Mouse (Mus musculus): ENCODE measurements around the gene Hfe2. TPM values are rescaled to one million over a fixed set of nuclear protein-coding genes. Genes with fewer than 3 reads are reported as not detected.

Gene Hfe2
- 0.34 TPM for polyA plus RNA-seq (2014; fragmentation: Illumina TruSeq; extraction: RNeasy Lipid Tissue Mini Kit (QIAGEN cat#74804); ENCODE audit: low read depth, low replicate concordance)

GRCm38 (mm10) chr3:96524914-96525313 is at the start of gene Hfe2:
Gene Hfe2, plus strand, starts transcription at chr3:96525172.

GRCm38 (mm10) chr3:96557694-96558093 is 32.7 kb downstream of the Hfe2 start, which contains the start of gene Txnip:
Gene Txnip, plus strand, starts transcription at chr3:96557957.

GRCm38 (mm10) chr3:96576690-96577541 is 51.9 kb downstream of the Hfe2 start, which contains the start of gene Gm16253:
Gene Gm16253, plus strand, starts transcription at chr3:96576984.

Other genes with a start within 250 kb of the Hfe2 start
- 3.9 TPM for gene Fcgr1, start 231.2 kb upstream of the Hfe2 start, polyA plus RNA-seq (2014; fragmentation: Illumina TruSeq; extraction: RNeasy Lipid Tissue Mini Kit (QIAGEN cat#74804); ENCODE audit: low read depth, low replicate concordance)
- gene BC107364, start 72.9 kb upstream of the Hfe2 start, polyA plus RNA-seq (2014; fragmentation: Illumina TruSeq; extraction: RNeasy Lipid Tissue Mini Kit (QIAGEN cat#74804); ENCODE audit: low read depth, low replicate concordance): not detected
- gene Txnip, start 32.8 kb downstream of the Hfe2 start, polyA plus RNA-seq (2014; fragmentation: Illumina TruSeq; extraction: RNeasy Lipid Tissue Mini Kit (QIAGEN cat#74804); ENCODE audit: low read depth, low replicate concordance): 761 TPM
- gene Gm16253, start 51.8 kb downstream of the Hfe2 start, polyA plus RNA-seq (2014; fragmentation: Illumina TruSeq; extraction: RNeasy Lipid Tissue Mini Kit (QIAGEN cat#74804); ENCODE audit: low read depth, low replicate concordance): not detected
- 45.4 TPM for gene Polr3gl, start 69.0 kb downstream of the Hfe2 start, polyA plus RNA-seq (2014; fragmentation: Illumina TruSeq; extraction: RNeasy Lipid Tissue Mini Kit (QIAGEN cat#74804); ENCODE audit: low read depth, low replicate concordance)
- gene Ankrd34a, start 71.5 kb downstream of the Hfe2 start, polyA plus RNA-seq (2014; fragmentation: Illumina TruSeq; extraction: RNeasy Lipid Tissue Mini Kit (QIAGEN cat#74804); ENCODE audit: low read depth, low replicate concordance): 0.15 TPM
- gene Lix1l, start 76.0 kb downstream of the Hfe2 start, polyA plus RNA-seq (2014; fragmentation: Illumina TruSeq; extraction: RNeasy Lipid Tissue Mini Kit (QIAGEN cat#74804); ENCODE audit: low read depth, low replicate concordance): 28.1 TPM
- gene Rbm8a, start 104.8 kb downstream of the Hfe2 start, polyA plus RNA-seq (2014; fragmentation: Illumina TruSeq; extraction: RNeasy Lipid Tissue Mini Kit (QIAGEN cat#74804); ENCODE audit: low read depth, low replicate concordance): 40.8 TPM
- 38.6 TPM for gene Pex11b, start 110.2 kb downstream of the Hfe2 start, polyA plus RNA-seq (2014; fragmentation: Illumina TruSeq; extraction: RNeasy Lipid Tissue Mini Kit (QIAGEN cat#74804); ENCODE audit: low read depth, low replicate concordance)
- not detected for gene Gm42957, start 110.3 kb downstream of the Hfe2 start, polyA plus RNA-seq (2014; fragmentation: Illumina TruSeq; extraction: RNeasy Lipid Tissue Mini Kit (QIAGEN cat#74804); ENCODE audit: low read depth, low replicate concordance)
- gene Itga10, start 120.4 kb downstream of the Hfe2 start, polyA plus RNA-seq (2014; fragmentation: Illumina TruSeq; extraction: RNeasy Lipid Tissue Mini Kit (QIAGEN cat#74804); ENCODE audit: low read depth, low replicate concordance): 2.1 TPM
- 1.5 TPM for gene Ankrd35, start 145.0 kb downstream of the Hfe2 start, polyA plus RNA-seq (2014; fragmentation: Illumina TruSeq; extraction: RNeasy Lipid Tissue Mini Kit (QIAGEN cat#74804); ENCODE audit: low read depth, low replicate concordance)
- 23.5 TPM for gene Pias3, start 171.2 kb downstream of the Hfe2 start, polyA plus RNA-seq (2014; fragmentation: Illumina TruSeq; extraction: RNeasy Lipid Tissue Mini Kit (QIAGEN cat#74804); ENCODE audit: low read depth, low replicate concordance)
- gene Nudt17, start 183.4 kb downstream of the Hfe2 start, polyA plus RNA-seq (2014; fragmentation: Illumina TruSeq; extraction: RNeasy Lipid Tissue Mini Kit (QIAGEN cat#74804); ENCODE audit: low read depth, low replicate concordance): 0.42 TPM
- 21.0 TPM for gene Polr3c, start 202.5 kb downstream of the Hfe2 start, polyA plus RNA-seq (2014; fragmentation: Illumina TruSeq; extraction: RNeasy Lipid Tissue Mini Kit (QIAGEN cat#74804); ENCODE audit: low read depth, low replicate concordance)
- gene Rnf115, start 202.5 kb downstream of the Hfe2 start, polyA plus RNA-seq (2014; fragmentation: Illumina TruSeq; extraction: RNeasy Lipid Tissue Mini Kit (QIAGEN cat#74804); ENCODE audit: low read depth, low replicate concordance): 40.9 TPM